Mouse (Mus musculus): Measurements from ENCODE around the gene Pde10a. TPM values are rescaled to one million over a fixed set of nuclear protein-coding genes. Genes with fewer than 3 reads are reported as not detected.

The Pde10a gene
- polyA plus RNA-seq, 1 experiment from 2014 or later: 4.8 TPM

GRCm38 (mm10) chr17:8516006-8516405 is 9.2 kb upstream of the Pde10a start:
- no peaks in the 10 kb centered on the region for H3K9me3 ChIP-seq (ENCODE audit: control insufficient read depth, low read length)
- H3K27ac ChIP-seq (ENCODE audit: low read depth, low read length): no peak overlapping the region
- ATAC-seq (ENCODE audit: low FRiP score) (no peak), DNase-seq (ENCODE audit: low spot score, missing footprints) (no peak)
- no peaks in the 10 kb centered on the region for H3K36me3 ChIP-seq (ENCODE audit: control insufficient read depth, insufficient read depth, low read length)
- H3K9ac ChIP-seq (ENCODE audit: low read length): no peak overlapping the region
- WGBS: 87% methylated on average over 6 of the region's 6 CpGs
- no peaks in the 10 kb centered on the region for H3K4me1 ChIP-seq (ENCODE audit: control insufficient read depth, insufficient read depth, low read length)
- H3K4me2 ChIP-seq: no peak overlapping the region
- H3K4me3 ChIP-seq (ENCODE audit: low read depth, low read length): no peak overlapping the region
- H3K27me3 ChIP-seq (ENCODE audit: control insufficient read depth, insufficient read depth, low read length): no peaks in the 10 kb centered on the region

GRCm38 (mm10) chr17:8523986-8524385 is 1.2 kb upstream of the Pde10a start:
- Histone ChIP-seq H3K9ac (ENCODE audit: low read length) (peak overlapping the region; percentile 68), H3K36me3 (ENCODE audit: control insufficient read depth, insufficient read depth, low read length) (no peaks in the 10 kb centered on the region), H3K27ac (ENCODE audit: low read depth, low read length) (no peak overlapping the region), H3K4me3 (ENCODE audit: low read depth, low read length) (peak overlapping the region; percentile 51), H3K9me3 (ENCODE audit: control insufficient read depth, low read length) (no peaks in the 10 kb centered on the region), H3K4me2 (peak overlapping the region; percentile 94), H3K4me1 (ENCODE audit: control insufficient read depth, insufficient read depth, low read length) (peaks cover 7% of the 10 kb centered on the region; the same call in 1 of the 2 replicates), H3K27me3 (ENCODE audit: control insufficient read depth, insufficient read depth, low read length) (peaks cover 21% of the 10 kb centered on the region)
- DNase-seq (ENCODE audit: low spot score, missing footprints): no peak
- 7% methylated on average over 3 of the region's 3 CpGs for WGBS
- peak; percentile 25; the same call in 1 of the 2 replicates for ATAC-seq (ENCODE audit: low FRiP score)

DNA sequence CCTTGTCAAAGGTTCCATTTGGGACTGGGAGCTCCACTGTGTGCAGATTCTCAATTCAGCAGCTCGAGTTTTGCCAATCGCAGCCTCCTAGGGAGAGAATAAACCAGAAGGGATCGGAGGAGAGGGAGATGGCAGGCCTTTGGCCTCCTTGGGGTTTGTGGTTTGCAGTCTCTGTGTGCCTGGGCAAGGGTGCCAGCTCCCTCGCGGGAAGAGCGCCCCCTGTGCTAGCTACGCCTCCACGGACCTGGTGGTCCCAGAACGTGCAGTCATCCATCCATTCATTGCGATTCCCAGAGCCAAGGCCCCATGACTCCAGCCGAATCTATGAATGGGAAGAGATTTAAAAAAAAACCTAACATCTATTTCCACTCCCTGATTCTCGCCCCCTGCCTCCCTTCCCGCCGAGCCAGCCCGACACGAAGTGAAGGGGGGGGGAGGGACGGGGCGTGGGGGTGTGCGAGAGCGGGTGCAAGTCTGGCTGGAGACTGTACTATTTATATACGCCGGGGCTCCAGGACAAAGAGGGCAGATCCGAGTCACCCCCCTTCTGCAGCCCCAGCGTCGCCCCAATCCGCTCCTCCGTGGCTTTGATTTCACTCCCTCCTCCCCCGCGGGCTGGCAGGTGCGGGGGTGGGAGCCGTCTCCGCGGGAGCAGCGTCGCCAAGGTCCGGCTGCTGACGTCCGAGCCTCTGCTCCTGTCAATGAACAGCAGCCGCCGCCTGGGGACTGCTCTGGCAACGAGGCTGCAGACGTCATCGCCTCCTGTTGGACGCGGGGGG is 596 bp upstream of the Pde10a start:
- Histone ChIP-seq H3K4me3 (ENCODE audit: low read depth, low read length) (peak overlapping the region; percentile 51), H3K4me1 (ENCODE audit: control insufficient read depth, insufficient read depth, low read length) (peaks cover 7% of the 10 kb centered on the region; the same call in 1 of the 2 replicates), H3K27me3 (ENCODE audit: control insufficient read depth, insufficient read depth, low read length) (peaks cover 21% of the 10 kb centered on the region), H3K4me2 (peak overlapping the region; percentile 94), H3K9ac (ENCODE audit: low read length) (peak overlapping the region; percentile 68), H3K9me3 (ENCODE audit: control insufficient read depth, low read length) (no peaks in the 10 kb centered on the region), H3K36me3 (ENCODE audit: control insufficient read depth, insufficient read depth, low read length) (no peaks in the 10 kb centered on the region), H3K27ac (ENCODE audit: low read depth, low read length) (no peak overlapping the region)
- DNase-seq (ENCODE audit: low spot score, missing footprints): no peak
- WGBS: under 1% methylated on average over 40 of the region's 45 CpGs
- peak; percentile 93 for ATAC-seq (ENCODE audit: low FRiP score)

- Histone ChIP-seq H3K9me3 (ENCODE audit: control insufficient read depth, low read length) (no peaks in the 10 kb centered on the region), H3K9ac (ENCODE audit: low read length) (no peak overlapping the region), H3K4me3 (ENCODE audit: low read depth, low read length) (peak overlapping the region; percentile 51), H3K27ac (ENCODE audit: low read depth, low read length) (no peak overlapping the region), H3K27me3 (ENCODE audit: control insufficient read depth, insufficient read depth, low read length) (peaks cover 21% of the 10 kb centered on the region), H3K36me3 (ENCODE audit: control insufficient read depth, insufficient read depth, low read length) (no peaks in the 10 kb centered on the region), H3K4me1 (ENCODE audit: control insufficient read depth, insufficient read depth, low read length) (peaks cover 7% of the 10 kb centered on the region; the same call in 1 of the 2 replicates), H3K4me2 (peak overlapping the region; percentile 94)
- 4% methylated on average over 21 of the region's 21 CpGs for WGBS
- ATAC-seq (ENCODE audit: low FRiP score): no peak
- peak; percentile 94 for DNase-seq (ENCODE audit: low spot score, missing footprints)
Observed at GRCm38 (mm10) chr17:8525971-8526740, 984 bp downstream of the Pde10a start.

DNA sequence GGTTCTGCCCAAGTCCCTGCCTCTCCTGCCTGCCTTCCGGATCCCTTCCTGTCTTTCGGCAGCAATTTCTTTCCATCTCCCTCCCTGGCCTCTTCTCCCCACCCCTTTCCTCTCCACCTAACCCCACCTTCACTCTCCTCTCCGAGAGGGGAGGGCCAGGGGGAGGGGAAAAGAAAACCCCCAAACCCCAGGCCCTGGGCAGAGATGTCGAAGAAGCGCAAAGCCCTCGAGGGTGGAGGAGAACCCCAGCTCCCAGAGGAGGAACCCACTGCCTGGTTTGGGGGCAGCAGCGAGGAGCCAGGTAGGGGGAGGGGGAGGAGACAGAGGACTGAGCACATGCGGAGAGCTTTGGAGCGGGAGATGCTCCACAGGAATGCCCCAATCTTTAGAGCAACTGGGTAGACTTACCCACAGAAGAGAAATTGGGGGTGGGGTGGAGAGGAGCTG is 1.7 kb downstream of the Pde10a start:
- no peak overlapping the region for H3K9ac ChIP-seq (ENCODE audit: low read length)
- H3K4me1 ChIP-seq (ENCODE audit: control insufficient read depth, insufficient read depth, low read length): peaks cover 7% of the 10 kb centered on the region; the same call in 1 of the 2 replicates
- no peak overlapping the region for H3K4me2 ChIP-seq
- H3K4me3 ChIP-seq (ENCODE audit: low read depth, low read length): no peak overlapping the region
- H3K36me3 ChIP-seq (ENCODE audit: control insufficient read depth, insufficient read depth, low read length): no peaks in the 10 kb centered on the region
- H3K27me3 ChIP-seq (ENCODE audit: control insufficient read depth, insufficient read depth, low read length): peaks cover 21% of the 10 kb centered on the region
- ATAC-seq (ENCODE audit: low FRiP score) (no peak), DNase-seq (ENCODE audit: low spot score, missing footprints) (peak; percentile 78)
- no peaks in the 10 kb centered on the region for H3K9me3 ChIP-seq (ENCODE audit: control insufficient read depth, low read length)
- 12% methylated on average over 9 of the region's 9 CpGs for WGBS
- no peak overlapping the region for H3K27ac ChIP-seq (ENCODE audit: low read depth, low read length)

- peaks cover 7% of the 10 kb centered on the region; the same call in 1 of the 2 replicates for H3K4me1 ChIP-seq (ENCODE audit: control insufficient read depth, insufficient read depth, low read length)
- DNase-seq (ENCODE audit: low spot score, missing footprints) (no peak), ATAC-seq (ENCODE audit: low FRiP score) (no peak)
- H3K36me3 ChIP-seq (ENCODE audit: control insufficient read depth, insufficient read depth, low read length): no peaks in the 10 kb centered on the region
- peaks cover 21% of the 10 kb centered on the region for H3K27me3 ChIP-seq (ENCODE audit: control insufficient read depth, insufficient read depth, low read length)
- no peak overlapping the region for H3K4me2 ChIP-seq
- H3K27ac ChIP-seq (ENCODE audit: low read depth, low read length): no peak overlapping the region
- WGBS: 73% methylated on average over 3 of the region's 3 CpGs
- no peak overlapping the region for H3K9ac ChIP-seq (ENCODE audit: low read length)
- no peaks in the 10 kb centered on the region for H3K9me3 ChIP-seq (ENCODE audit: control insufficient read depth, low read length)
- H3K4me3 ChIP-seq (ENCODE audit: low read depth, low read length): no peak overlapping the region
Observed at GRCm38 (mm10) chr17:8528641-8529040, 3.5 kb downstream of the Pde10a start.

DNA sequence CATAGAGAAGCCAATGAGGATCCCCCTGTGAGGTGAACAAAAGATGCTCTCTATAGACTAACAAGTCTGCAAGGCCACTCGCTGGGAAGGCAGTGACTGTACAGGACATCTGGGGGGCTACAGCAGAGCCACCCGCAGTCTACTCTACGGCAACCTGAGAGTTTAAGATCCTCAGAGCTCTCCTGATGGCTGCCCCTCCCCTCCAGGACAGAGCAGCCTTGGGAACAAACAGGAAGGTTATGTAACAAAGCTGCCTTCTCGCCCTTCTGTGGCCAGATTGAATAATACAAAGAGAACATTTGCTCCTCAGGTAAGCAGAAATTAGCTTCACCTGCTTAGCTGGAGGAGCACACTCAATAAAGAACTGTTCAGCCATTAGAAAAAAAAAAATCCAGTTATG is 7.4 kb downstream of the Pde10a start:
- Histone ChIP-seq H3K27ac (ENCODE audit: low read depth, low read length) (no peak overlapping the region), H3K9me3 (ENCODE audit: control insufficient read depth, low read length) (no peaks in the 10 kb centered on the region), H3K36me3 (ENCODE audit: control insufficient read depth, insufficient read depth, low read length) (no peaks in the 10 kb centered on the region), H3K4me3 (ENCODE audit: low read depth, low read length) (no peak overlapping the region), H3K27me3 (ENCODE audit: control insufficient read depth, insufficient read depth, low read length) (no peaks in the 10 kb centered on the region), H3K4me2 (no peak overlapping the region), H3K9ac (ENCODE audit: low read length) (no peak overlapping the region), H3K4me1 (ENCODE audit: control insufficient read depth, insufficient read depth, low read length) (no peaks in the 10 kb centered on the region)
- no peak for ATAC-seq (ENCODE audit: low FRiP score)
- WGBS: 58% methylated on average over 4 of the region's 4 CpGs
- no peak for DNase-seq (ENCODE audit: low spot score, missing footprints)

DNA sequence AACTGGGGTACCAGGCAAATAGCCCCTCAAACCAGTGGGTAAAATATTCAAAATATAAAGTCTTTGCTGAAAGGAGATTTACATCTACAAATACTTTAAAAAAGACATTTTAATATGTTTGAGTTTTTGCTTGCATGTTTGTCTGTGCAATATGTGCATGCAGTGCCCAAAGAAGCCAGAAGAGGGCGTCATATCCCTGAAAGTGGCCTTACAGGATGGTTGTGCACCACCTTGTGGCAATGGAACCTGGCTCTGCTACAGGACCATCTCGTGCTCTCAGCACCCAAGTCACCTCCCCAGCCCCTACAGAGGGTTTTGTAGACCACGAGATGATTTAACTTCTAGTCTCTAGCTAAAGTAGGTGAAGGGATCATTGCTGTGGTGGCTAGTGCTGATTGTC is 8.7 kb downstream of the Pde10a start:
- DNase-seq (ENCODE audit: low spot score, missing footprints) (no peak), ATAC-seq (ENCODE audit: low FRiP score) (no peak)
- Histone ChIP-seq H3K4me3 (ENCODE audit: low read depth, low read length) (no peak overlapping the region), H3K9me3 (ENCODE audit: control insufficient read depth, low read length) (no peaks in the 10 kb centered on the region), H3K9ac (ENCODE audit: low read length) (no peak overlapping the region), H3K27me3 (ENCODE audit: control insufficient read depth, insufficient read depth, low read length) (no peaks in the 10 kb centered on the region), H3K4me2 (no peak overlapping the region), H3K27ac (ENCODE audit: low read depth, low read length) (no peak overlapping the region), H3K4me1 (ENCODE audit: control insufficient read depth, insufficient read depth, low read length) (no peaks in the 10 kb centered on the region), H3K36me3 (ENCODE audit: control insufficient read depth, insufficient read depth, low read length) (no peaks in the 10 kb centered on the region)
- WGBS: 51% methylated on average over 3 of the region's 3 CpGs

DNA sequence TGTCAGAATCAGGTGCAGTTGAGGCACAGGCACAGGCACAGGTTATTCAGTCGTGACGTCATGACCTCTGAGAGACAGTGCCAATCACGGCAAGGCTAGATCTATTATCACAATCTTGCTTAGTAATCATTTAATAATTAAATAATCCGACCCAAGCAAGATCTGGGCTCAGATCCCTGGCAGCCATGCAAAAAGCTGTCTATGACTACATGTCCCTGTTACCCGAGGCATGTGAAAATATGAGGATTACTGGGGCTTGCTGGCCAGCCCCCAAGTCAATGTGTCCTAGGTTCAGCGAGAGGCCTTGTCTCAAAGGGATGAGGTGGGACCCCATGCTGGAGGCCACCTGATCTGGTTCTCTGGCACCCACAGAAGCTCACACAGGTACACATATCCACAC is 11.3 kb downstream of the Pde10a start:
- H3K36me3 ChIP-seq (ENCODE audit: control insufficient read depth, insufficient read depth, low read length): no peaks in the 10 kb centered on the region
- no peak for ATAC-seq (ENCODE audit: low FRiP score)
- no peak overlapping the region for H3K9ac ChIP-seq (ENCODE audit: low read length)
- WGBS: 79% methylated on average over 6 of the region's 6 CpGs
- H3K4me2 ChIP-seq: no peak overlapping the region
- H3K27ac ChIP-seq (ENCODE audit: low read depth, low read length): no peak overlapping the region
- H3K4me1 ChIP-seq (ENCODE audit: control insufficient read depth, insufficient read depth, low read length): no peaks in the 10 kb centered on the region
- no peaks in the 10 kb centered on the region for H3K9me3 ChIP-seq (ENCODE audit: control insufficient read depth, low read length)
- H3K4me3 ChIP-seq (ENCODE audit: low read depth, low read length): no peak overlapping the region
- DNase-seq (ENCODE audit: low spot score, missing footprints): no peak
- H3K27me3 ChIP-seq (ENCODE audit: control insufficient read depth, insufficient read depth, low read length): no peaks in the 10 kb centered on the region

All from midbrain, embryonic 11.5 days (tissue).